Mouse (Mus musculus) embryonic facial prominence, embryonic 14.5 days (tissue): ENCODE measurements around the gene Abcb4. TPM values are rescaled to one million over a fixed set of nuclear protein-coding genes. Genes with fewer than 3 reads are reported as not detected.

Experiments
- ATAC-seq: fragments of 200-750 bp; cut with Nextera tagmentation; 2 replicates; pipeline ENCODE4 v1.8.0; 2017; ENCODE audit warnings: low read depth, moderate number of reproducible peaks, moderate TSS enrichment
- DNase-seq: peaks from one replicate; pipeline ENCODE4 v3.0.0-alpha.2; 2015; ENCODE audit warnings: low spot score
- H3K27ac ChIP-seq: fragments of 300-500 bp; sonication (generic); replicated peaks from 2 replicates; pipeline ENCODE4 v1.5.1; 2014; ENCODE audit warnings: low read depth, mild to moderate bottlenecking, low read length, moderate library complexity
- H3K27me3 ChIP-seq: fragments of 300-500 bp; sonication (generic); replicated peaks from 2 replicates; pipeline ENCODE4 v1.6.1; 2014; ENCODE audit warnings: low read length; ENCODE audit not compliant: control insufficient read depth, insufficient read depth
- H3K36me3 ChIP-seq: fragments of 300-500 bp; sonication (generic); 2 replicates; pipeline ENCODE4 v1.6.1; 2014; ENCODE audit warnings: low read length, mixed read lengths; ENCODE audit not compliant: control insufficient read depth, insufficient read depth
- H3K4me1 ChIP-seq: fragments of 300-500 bp; sonication (generic); 2 replicates; pipeline ENCODE4 v1.6.1; 2014; ENCODE audit warnings: antibody characterized with exemption, low read length; ENCODE audit not compliant: control insufficient read depth, insufficient read depth
- H3K4me2 ChIP-seq: fragments of 300-500 bp; sonication (generic); 2 replicates; pipeline ENCODE4 v1.6.1; 2014; ENCODE audit warnings: low read depth, mild to moderate bottlenecking, low read length, moderate library complexity, mixed read lengths
- H3K4me3 ChIP-seq: fragments of 300-500 bp; sonication (generic); 2 replicates; pipeline ENCODE4 v1.5.1; 2014; ENCODE audit warnings: low read depth, mild to moderate bottlenecking, low read length
- H3K9ac ChIP-seq: fragments of 300-500 bp; sonication (generic); 2 replicates; pipeline ENCODE4 v1.6.1; 2014; ENCODE audit warnings: low read depth, mild to moderate bottlenecking, low read length, moderate library complexity, mixed read lengths
- H3K9me3 ChIP-seq: fragments of 300-500 bp; sonication (generic); 2 replicates; pipeline ENCODE4 v1.6.1; 2016; ENCODE audit warnings: low read length; ENCODE audit not compliant: control insufficient read depth
- WGBS: fragments of 180-500 bp; shearing (Covaris S2); extraction: QIAGEN DNeasy Blood & Tissue Kit; methylation state at CpG from one replicate; pipeline ENCODE4 v1.1.7; 2014; 5-methylcytosine and 5-hydroxymethylcytosine counted together
- polyA plus RNA-seq: library from polyadenylated mRNA; unstranded; fragments of >200 nt; fragmentation: Nextera tagmentation; extraction: Ambion mirVana; gene quantifications from 2 replicates; pipeline ENCODE4 v1.2.1, GENCODE M21; 2014

Gene Abcb4
- polyA plus RNA-seq, 1 experiment from 2014 or later, result 0.47 TPM

DNA sequence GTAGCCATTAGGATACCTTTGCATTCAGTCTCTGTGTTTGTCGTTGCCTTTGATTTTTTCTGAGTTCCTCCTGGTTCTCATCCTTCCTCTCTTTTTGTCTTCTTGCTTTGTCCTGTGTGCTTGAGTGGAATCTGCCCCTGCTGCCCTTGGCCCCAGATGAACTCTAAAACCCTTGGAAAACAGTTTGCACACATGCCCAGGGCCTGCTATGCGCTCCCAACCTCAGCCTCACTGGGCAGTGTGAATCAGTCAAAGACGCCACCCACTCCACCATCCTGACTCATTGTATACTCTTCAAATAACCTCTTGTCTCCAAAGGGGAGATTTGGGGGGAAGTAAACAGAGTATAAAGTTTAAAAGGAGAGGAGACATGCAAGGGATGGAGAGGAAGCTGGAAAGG is 4.7 kb downstream of the Abcb4 start:
- 75% methylated on average over 3 of the region's 3 CpGs for WGBS
- ATAC-seq (no peak), DNase-seq (no peak)
- Histone ChIP-seq H3K4me1 (0 out of 2 replicates have a peak, but pooled peaks cover under 1% of the 10 kb centered on the region), H3K27ac (no peak overlapping the region), H3K4me3 (no peak overlapping the region), H3K9ac (no peak overlapping the region), H3K9me3 (no peaks in the 10 kb centered on the region), H3K36me3 (no peaks in the 10 kb centered on the region), H3K4me2 (no peak overlapping the region), H3K27me3 (peaks cover 12% of the 10 kb centered on the region)

DNA sequence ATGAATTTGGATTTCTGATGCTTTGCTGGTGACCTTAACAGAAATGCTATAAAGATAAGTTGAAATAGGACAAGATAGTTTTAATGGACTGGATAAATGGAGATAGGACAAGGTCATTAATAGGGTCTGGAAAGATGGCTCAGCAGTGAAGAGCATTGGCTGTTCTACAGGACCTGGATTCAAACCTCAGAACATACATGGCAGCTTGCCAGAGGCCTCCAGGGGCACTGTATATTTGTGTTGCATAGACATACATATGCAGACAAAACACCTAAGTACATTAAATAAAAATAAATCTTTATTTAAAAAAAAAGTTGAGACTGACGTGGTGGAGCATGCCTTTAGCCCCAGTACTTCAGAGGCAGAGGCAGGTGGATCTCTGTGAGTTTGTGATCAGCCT is 7.5 kb downstream of the Abcb4 start:
- Histone ChIP-seq H3K9me3 (no peaks in the 10 kb centered on the region), H3K27ac (no peak overlapping the region), H3K36me3 (no peaks in the 10 kb centered on the region), H3K4me3 (no peak overlapping the region), H3K4me1 (no peaks in the 10 kb centered on the region), H3K4me2 (no peak overlapping the region), H3K27me3 (no peaks in the 10 kb centered on the region), H3K9ac (no peak overlapping the region)
- DNase-seq, result no peak
- ATAC-seq, result no peak
- WGBS, result 80% methylated on average over 1 of the region's 1 CpGs

DNA sequence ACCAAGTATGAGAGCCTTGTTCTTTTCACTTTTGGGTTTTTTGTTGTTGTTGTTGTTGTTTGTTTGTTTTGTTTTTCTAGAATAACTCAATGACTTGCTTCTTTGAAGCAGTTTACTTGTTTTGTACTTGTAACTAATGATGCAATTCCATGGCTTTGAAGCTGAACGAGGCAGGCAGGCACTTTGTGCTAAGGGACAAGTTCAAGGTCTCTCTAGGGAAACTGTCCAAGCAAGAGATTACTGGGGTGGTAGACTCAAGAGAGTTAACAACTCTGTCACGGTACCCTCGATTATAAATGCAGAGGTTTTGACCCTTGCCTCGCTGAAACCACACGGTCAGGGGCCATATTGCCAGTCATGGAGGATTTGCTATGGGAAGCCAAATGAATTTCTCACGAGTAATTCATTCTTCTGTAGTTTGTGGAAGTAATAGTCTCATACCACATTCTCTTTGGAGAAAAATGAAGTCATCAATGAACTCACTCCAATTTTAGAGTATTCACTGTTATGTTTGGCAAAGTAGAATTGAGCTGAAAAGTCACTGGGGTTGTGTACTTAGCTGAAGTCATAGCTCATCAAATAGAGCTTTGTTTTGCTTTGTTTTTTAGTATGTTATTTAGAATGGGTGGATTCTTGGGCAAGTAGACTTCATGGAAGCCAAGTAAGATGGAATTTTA is 8.8 kb downstream of the Abcb4 start:
- no peak for DNase-seq
- no peak overlapping the region for H3K27ac ChIP-seq
- no peaks in the 10 kb centered on the region for H3K36me3 ChIP-seq
- no peaks in the 10 kb centered on the region for H3K27me3 ChIP-seq
- no peaks in the 10 kb centered on the region for H3K4me1 ChIP-seq
- no peak overlapping the region for H3K4me2 ChIP-seq
- no peaks in the 10 kb centered on the region for H3K9me3 ChIP-seq
- WGBS, result 69% methylated on average over 6 of the region's 6 CpGs
- no peak overlapping the region for H3K9ac ChIP-seq
- no peak for ATAC-seq
- H3K4me3 ChIP-seq, result no peak overlapping the region

DNA sequence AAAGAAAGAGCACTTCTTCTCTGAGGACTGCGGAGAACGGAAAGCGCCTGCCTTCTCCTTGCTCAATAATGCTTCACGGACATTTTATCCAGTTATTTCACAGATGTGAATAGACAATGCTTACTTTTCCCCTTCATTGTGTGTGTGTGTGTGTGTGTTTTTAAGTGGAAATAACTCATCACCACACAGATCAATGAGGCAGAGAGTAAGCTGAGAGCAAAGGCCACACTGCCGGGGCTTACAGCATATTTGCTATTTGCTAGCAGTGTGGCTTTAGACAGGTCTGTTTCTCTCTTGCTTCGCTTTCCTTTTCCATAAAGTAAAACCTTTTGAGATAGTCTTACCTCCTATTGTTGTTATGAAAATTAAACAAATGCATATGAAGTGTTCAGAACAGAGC is 11.0 kb downstream of the Abcb4 start:
- DNase-seq (no peak), ATAC-seq (no peak)
- no peak overlapping the region for H3K27ac ChIP-seq
- no peaks in the 10 kb centered on the region for H3K36me3 ChIP-seq
- H3K9me3 ChIP-seq, result no peaks in the 10 kb centered on the region
- 77% methylated on average over 6 of the region's 6 CpGs for WGBS
- no peaks in the 10 kb centered on the region for H3K27me3 ChIP-seq
- no peak overlapping the region for H3K4me2 ChIP-seq
- H3K4me1 ChIP-seq, result no peaks in the 10 kb centered on the region
- no peak overlapping the region for H3K4me3 ChIP-seq
- H3K9ac ChIP-seq, result no peak overlapping the region

DNA sequence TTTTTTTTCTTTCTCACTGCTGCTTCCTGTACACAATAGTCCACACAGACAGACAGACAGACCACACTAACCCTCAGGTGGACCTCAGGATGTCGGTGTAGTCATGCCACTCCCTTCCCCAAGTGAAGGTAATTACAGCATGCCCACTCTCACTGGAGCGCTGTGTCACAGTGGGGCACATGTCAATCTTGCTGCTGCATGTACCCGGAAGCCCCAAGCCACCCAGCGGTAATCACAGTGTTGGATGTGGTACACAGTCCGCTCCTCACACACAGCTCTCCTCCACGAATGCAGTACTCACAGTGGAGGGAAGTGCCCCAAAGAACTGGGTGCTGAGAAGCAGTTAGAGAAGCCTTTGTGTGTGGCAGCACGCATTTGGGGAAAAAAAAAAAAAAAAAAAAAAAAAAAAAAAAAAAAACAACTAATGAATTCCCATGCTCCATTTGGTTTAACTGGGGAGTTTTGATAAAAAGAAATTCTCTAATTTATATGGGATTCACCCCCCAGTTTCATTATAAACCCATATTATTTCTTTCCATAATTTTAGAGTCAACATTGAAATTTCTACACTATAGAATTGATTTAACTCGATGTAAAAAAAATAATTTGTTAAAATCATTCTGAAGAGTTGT is 18.2 kb downstream of the Abcb4 start:
- DNase-seq, result no peak
- H3K27me3 ChIP-seq, result no peaks in the 10 kb centered on the region
- no peaks in the 10 kb centered on the region for H3K4me1 ChIP-seq
- H3K4me3 ChIP-seq, result no peak overlapping the region
- ATAC-seq, result no peak
- H3K9ac ChIP-seq, result no peak overlapping the region
- no peak overlapping the region for H3K27ac ChIP-seq
- H3K4me2 ChIP-seq, result no peak overlapping the region
- no peaks in the 10 kb centered on the region for H3K36me3 ChIP-seq
- no peaks in the 10 kb centered on the region for H3K9me3 ChIP-seq
- 76% methylated on average over 8 of the region's 8 CpGs for WGBS

DNA sequence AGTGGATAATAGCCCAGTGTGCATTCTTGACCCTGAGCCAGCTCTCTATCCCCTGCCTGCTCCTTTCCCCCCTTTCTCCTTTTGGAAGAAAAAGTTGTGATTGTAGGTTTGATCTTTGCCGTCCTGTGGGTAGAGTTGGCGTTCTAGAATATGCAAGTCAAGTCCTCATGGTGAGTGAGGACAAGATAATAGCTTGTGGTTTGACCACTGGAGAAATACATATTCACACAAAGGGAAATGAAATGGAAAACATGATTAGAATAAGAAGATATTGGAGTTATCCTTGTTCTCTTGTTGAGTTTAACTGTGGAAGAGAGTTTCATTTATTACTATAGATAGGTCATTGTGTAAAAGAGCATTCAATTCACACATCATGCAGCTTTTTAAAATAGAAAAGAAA is 22.9 kb downstream of the Abcb4 start:
- H3K4me2 ChIP-seq, result no peak overlapping the region
- no peaks in the 10 kb centered on the region for H3K4me1 ChIP-seq
- ATAC-seq, result no peak
- H3K36me3 ChIP-seq, result no peaks in the 10 kb centered on the region
- H3K4me3 ChIP-seq, result no peak overlapping the region
- DNase-seq, result no peak
- no peaks in the 10 kb centered on the region for H3K27me3 ChIP-seq
- 86% methylated on average over 2 of the region's 2 CpGs for WGBS
- no peak overlapping the region for H3K27ac ChIP-seq
- no peaks in the 10 kb centered on the region for H3K9me3 ChIP-seq
- no peak overlapping the region for H3K9ac ChIP-seq

DNA sequence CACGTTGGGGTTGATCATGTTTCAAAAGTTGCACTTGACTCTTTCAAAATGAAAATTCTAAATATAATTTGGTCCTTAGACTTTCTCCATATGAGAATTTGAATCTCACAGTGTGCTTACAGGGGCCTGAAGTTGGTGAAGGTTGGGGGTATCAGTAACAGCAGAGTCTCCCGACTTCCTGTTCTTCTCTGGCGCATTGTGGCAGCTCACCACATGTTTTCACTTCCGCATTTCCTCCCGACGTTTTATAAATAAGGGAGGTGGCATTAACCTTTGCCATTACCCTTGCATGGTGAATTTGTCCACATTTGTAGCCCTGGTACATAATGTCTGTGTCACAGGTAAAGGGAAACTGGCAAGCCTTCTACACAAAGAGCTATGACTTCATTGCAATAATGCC is 23.6 kb downstream of the Abcb4 start:
- Histone ChIP-seq H3K9ac (no peak overlapping the region), H3K4me2 (no peak overlapping the region), H3K27me3 (no peaks in the 10 kb centered on the region), H3K36me3 (no peaks in the 10 kb centered on the region), H3K4me3 (no peak overlapping the region), H3K9me3 (no peaks in the 10 kb centered on the region), H3K27ac (no peak overlapping the region), H3K4me1 (no peaks in the 10 kb centered on the region)
- DNase-seq (no peak), ATAC-seq (no peak)
- WGBS, result 51% methylated on average over 6 of the region's 6 CpGs

DNA sequence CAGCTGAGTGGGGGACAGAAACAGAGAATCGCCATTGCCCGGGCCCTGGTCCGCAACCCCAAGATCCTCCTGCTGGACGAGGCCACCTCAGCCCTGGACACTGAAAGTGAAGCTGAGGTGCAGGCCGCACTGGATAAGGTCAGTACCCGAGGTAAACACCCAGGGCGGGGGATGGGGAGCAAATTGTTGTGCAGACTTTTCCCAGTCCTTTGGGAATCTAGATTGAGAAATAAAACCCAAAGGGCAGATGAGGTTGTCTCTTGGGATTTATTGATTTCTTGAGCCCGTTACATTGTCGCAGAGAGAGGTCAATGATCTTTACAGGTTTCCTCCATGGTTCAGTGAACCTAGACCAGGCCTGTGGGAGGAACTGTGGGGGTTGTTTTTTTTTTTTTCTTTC is 34.9 kb downstream of the Abcb4 start:
- no peak overlapping the region for H3K4me3 ChIP-seq
- no peak overlapping the region for H3K4me2 ChIP-seq
- DNase-seq, result no peak
- H3K27me3 ChIP-seq, result no peaks in the 10 kb centered on the region
- H3K27ac ChIP-seq, result no peak overlapping the region
- no peak overlapping the region for H3K9ac ChIP-seq
- 86% methylated on average over 9 of the region's 9 CpGs for WGBS
- H3K36me3 ChIP-seq, result no peaks in the 10 kb centered on the region
- H3K9me3 ChIP-seq, result peaks cover 9% of the 10 kb centered on the region
- no peak for ATAC-seq
- no peaks in the 10 kb centered on the region for H3K4me1 ChIP-seq

DNA sequence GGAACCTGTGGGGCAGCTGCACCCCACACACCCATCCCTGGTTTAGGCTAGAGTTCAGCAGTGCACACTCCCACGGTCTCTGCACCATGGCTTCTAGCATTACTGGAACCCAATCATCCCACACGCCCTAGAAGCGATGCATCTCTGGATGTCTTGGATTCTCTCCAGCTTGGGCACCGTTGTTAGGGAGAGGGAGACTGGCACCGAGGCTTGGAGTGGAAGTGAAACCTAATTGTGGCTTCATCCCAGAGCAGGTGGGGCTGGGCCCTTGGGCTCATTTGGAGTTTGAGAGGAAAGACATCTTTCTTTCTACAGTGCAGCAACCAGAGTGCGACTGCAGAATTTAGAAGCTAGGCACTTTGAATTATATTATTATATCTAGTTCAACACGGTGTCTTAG is 44.4 kb downstream of the Abcb4 start:
- 82% methylated on average over 7 of the region's 7 CpGs for WGBS
- ATAC-seq, result no peak
- no peaks in the 10 kb centered on the region for H3K9me3 ChIP-seq
- no peak for DNase-seq
- no peak overlapping the region for H3K27ac ChIP-seq
- no peak overlapping the region for H3K4me2 ChIP-seq
- no peaks in the 10 kb centered on the region for H3K36me3 ChIP-seq
- H3K4me1 ChIP-seq, result no peaks in the 10 kb centered on the region
- H3K27me3 ChIP-seq, result no peaks in the 10 kb centered on the region
- no peak overlapping the region for H3K9ac ChIP-seq
- no peak overlapping the region for H3K4me3 ChIP-seq
